Mouse (Mus musculus) stomach, postnatal 0 days (tissue): ENCODE results near the gene Mgll.

Experiments used
- CTCF ChIP-seq: IDR thresholded peaks from 2 replicates; pipeline ENCODE4 v1.5.1; 2016; ENCODE audit warnings: antibody characterized with exemption, low read depth, mild to moderate bottlenecking, moderate library complexity
- EP300 ChIP-seq: optimal IDR thresholded peaks from 2 replicates; pipeline ENCODE3; 2016; ENCODE audit warnings: antibody characterized with exemption

- TF ChIP-seq CTCF = no peak
- TF ChIP-seq EP300 = no peak
These were observed 7.8 kb downstream of the Mgll start for GRCm38 (mm10) chr6:88731991-88732390.
